Mouse (Mus musculus): ENCODE results near the gene Fam229a. TPM values are rescaled to one million over a fixed set of nuclear protein-coding genes. Genes with fewer than 3 reads are reported as not detected.
"Not testable (repeated sequence)": the region's sequence is repeated elsewhere in the genome, so short reads cannot be mapped to it uniquely, and the experiment has no call there.

Gene Fam229a
- polyA plus RNA-seq, 1 experiment from 2014 or later: not detected

- H3K9me3 ChIP-seq (ENCODE audit: control insufficient read depth, low read length); H3K27ac ChIP-seq (ENCODE audit: low read depth); H3K4me2 ChIP-seq (ENCODE audit: low read length); ATAC-seq (replicated peaks; ENCODE audit: low FRiP score, low TSS enrichment, low read depth); DNase-seq (ENCODE audit: low spot score); H3K4me3 ChIP-seq (ENCODE audit: low read depth, low read length); H3K4me1 ChIP-seq (replicated peaks; ENCODE audit: control insufficient read depth, insufficient read depth, low read length); H3K36me3 ChIP-seq (ENCODE audit: control insufficient read depth, insufficient read depth, low read length); H3K27me3 ChIP-seq (replicated peaks; ENCODE audit: control insufficient read depth, insufficient read depth, low read length); H3K9ac ChIP-seq (ENCODE audit: low read length): not testable (repeated sequence)
- 70% methylated on average over 2 of the region's 2 CpGs for WGBS
These were observed 33.7 kb upstream of the Fam229a start for GRCm38 (mm10) chr4:129457311-129457710.

GRCm38 (mm10) chr4:129459726-129460125 is 31.3 kb upstream of the Fam229a start:
- no peak for DNase-seq (ENCODE audit: low spot score)
- H3K4me3 ChIP-seq (ENCODE audit: low read depth, low read length): no peak overlapping the region
- H3K27ac ChIP-seq (ENCODE audit: low read depth): no peak overlapping the region
- H3K4me1 ChIP-seq (replicated peaks; ENCODE audit: control insufficient read depth, insufficient read depth, low read length): peaks cover 7% of the 10 kb centered on the region
- H3K9me3 ChIP-seq (ENCODE audit: control insufficient read depth, low read length): no peaks in the 10 kb centered on the region
- 88% methylated on average over 3 of the region's 3 CpGs for WGBS
- no peak overlapping the region for H3K9ac ChIP-seq (ENCODE audit: low read length)
- peaks cover 9% of the 10 kb centered on the region; the same call in 1 of the 2 replicates for H3K36me3 ChIP-seq (ENCODE audit: control insufficient read depth, insufficient read depth, low read length)
- H3K27me3 ChIP-seq (replicated peaks; ENCODE audit: control insufficient read depth, insufficient read depth, low read length): no peaks in the 10 kb centered on the region
- no peak overlapping the region for H3K4me2 ChIP-seq (ENCODE audit: low read length)
- ATAC-seq (replicated peaks; ENCODE audit: low FRiP score, low TSS enrichment, low read depth): no peak

- DNase-seq (ENCODE audit: low spot score) (no peak), ATAC-seq (replicated peaks; ENCODE audit: low FRiP score, low TSS enrichment, low read depth) (peak; percentile 48)
- H3K27me3 ChIP-seq (replicated peaks; ENCODE audit: control insufficient read depth, insufficient read depth, low read length): no peaks in the 10 kb centered on the region
- H3K4me2 ChIP-seq (ENCODE audit: low read length): peak overlapping the region; percentile 62
- H3K4me1 ChIP-seq (replicated peaks; ENCODE audit: control insufficient read depth, insufficient read depth, low read length): peaks cover 7% of the 10 kb centered on the region
- H3K9ac ChIP-seq (ENCODE audit: low read length): peak overlapping the region; percentile 63
- H3K4me3 ChIP-seq (ENCODE audit: low read depth, low read length): peak overlapping the region; percentile 91
- WGBS: 0% methylated on average over 4 of the region's 4 CpGs
- H3K27ac ChIP-seq (ENCODE audit: low read depth): peak overlapping the region; percentile 89
- H3K36me3 ChIP-seq (ENCODE audit: control insufficient read depth, insufficient read depth, low read length): peaks cover 19% of the 10 kb centered on the region
- H3K9me3 ChIP-seq (ENCODE audit: control insufficient read depth, low read length): no peaks in the 10 kb centered on the region
These were observed 30.2 kb upstream of the Fam229a start for GRCm38 (mm10) chr4:129460827-129461182.

- peaks cover 7% of the 10 kb centered on the region for H3K4me1 ChIP-seq (replicated peaks; ENCODE audit: control insufficient read depth, insufficient read depth, low read length)
- peak within 1 kb of the TSS; percentile 89 for H3K27ac ChIP-seq (ENCODE audit: low read depth)
- H3K9me3 ChIP-seq (ENCODE audit: control insufficient read depth, low read length): no peaks in the 10 kb centered on the region
- H3K9ac ChIP-seq (ENCODE audit: low read length): peak within 1 kb of the TSS; percentile 79
- ATAC-seq (replicated peaks; ENCODE audit: low FRiP score, low TSS enrichment, low read depth) (peak; percentile 98), DNase-seq (ENCODE audit: low spot score) (peak; percentile 100)
- peak within 1 kb of the TSS; percentile 91 for H3K4me3 ChIP-seq (ENCODE audit: low read depth, low read length)
- peak within 1 kb of the TSS; percentile 86 for H3K4me2 ChIP-seq (ENCODE audit: low read length)
- H3K36me3 ChIP-seq (ENCODE audit: control insufficient read depth, insufficient read depth, low read length): peaks cover 25% of the 10 kb centered on the region
- under 1% methylated on average over 43 of the region's 46 CpGs for whole genome bisulfite sequencing
- no peaks in the 10 kb centered on the region for H3K27me3 ChIP-seq (replicated peaks; ENCODE audit: control insufficient read depth, insufficient read depth, low read length)
These were observed 29.6 kb upstream of the Fam229a start, which contains the start of gene Bsdc1 for GRCm38 (mm10) chr4:129461183-129461960. Bsdc1 (plus strand) TSS chr4:129461581.

GRCm38 (mm10) chr4:129462118-129462517 is 28.9 kb upstream of the Fam229a start:
- H3K4me3 ChIP-seq (ENCODE audit: low read depth, low read length): peak overlapping the region; percentile 91
- 44% methylated on average over 3 of the region's 3 CpGs for WGBS
- H3K36me3 ChIP-seq (ENCODE audit: control insufficient read depth, insufficient read depth, low read length): peaks cover 33% of the 10 kb centered on the region
- H3K27ac ChIP-seq (ENCODE audit: low read depth): no peak overlapping the region
- DNase-seq (ENCODE audit: low spot score) (no peak), ATAC-seq (replicated peaks; ENCODE audit: low FRiP score, low TSS enrichment, low read depth) (no peak)
- H3K4me1 ChIP-seq (replicated peaks; ENCODE audit: control insufficient read depth, insufficient read depth, low read length): peaks cover 7% of the 10 kb centered on the region
- peak overlapping the region; percentile 86 for H3K4me2 ChIP-seq (ENCODE audit: low read length)
- H3K27me3 ChIP-seq (replicated peaks; ENCODE audit: control insufficient read depth, insufficient read depth, low read length): no peaks in the 10 kb centered on the region
- H3K9ac ChIP-seq (ENCODE audit: low read length): peak overlapping the region; percentile 79
- H3K9me3 ChIP-seq (ENCODE audit: control insufficient read depth, low read length): no peaks in the 10 kb centered on the region

DNA sequence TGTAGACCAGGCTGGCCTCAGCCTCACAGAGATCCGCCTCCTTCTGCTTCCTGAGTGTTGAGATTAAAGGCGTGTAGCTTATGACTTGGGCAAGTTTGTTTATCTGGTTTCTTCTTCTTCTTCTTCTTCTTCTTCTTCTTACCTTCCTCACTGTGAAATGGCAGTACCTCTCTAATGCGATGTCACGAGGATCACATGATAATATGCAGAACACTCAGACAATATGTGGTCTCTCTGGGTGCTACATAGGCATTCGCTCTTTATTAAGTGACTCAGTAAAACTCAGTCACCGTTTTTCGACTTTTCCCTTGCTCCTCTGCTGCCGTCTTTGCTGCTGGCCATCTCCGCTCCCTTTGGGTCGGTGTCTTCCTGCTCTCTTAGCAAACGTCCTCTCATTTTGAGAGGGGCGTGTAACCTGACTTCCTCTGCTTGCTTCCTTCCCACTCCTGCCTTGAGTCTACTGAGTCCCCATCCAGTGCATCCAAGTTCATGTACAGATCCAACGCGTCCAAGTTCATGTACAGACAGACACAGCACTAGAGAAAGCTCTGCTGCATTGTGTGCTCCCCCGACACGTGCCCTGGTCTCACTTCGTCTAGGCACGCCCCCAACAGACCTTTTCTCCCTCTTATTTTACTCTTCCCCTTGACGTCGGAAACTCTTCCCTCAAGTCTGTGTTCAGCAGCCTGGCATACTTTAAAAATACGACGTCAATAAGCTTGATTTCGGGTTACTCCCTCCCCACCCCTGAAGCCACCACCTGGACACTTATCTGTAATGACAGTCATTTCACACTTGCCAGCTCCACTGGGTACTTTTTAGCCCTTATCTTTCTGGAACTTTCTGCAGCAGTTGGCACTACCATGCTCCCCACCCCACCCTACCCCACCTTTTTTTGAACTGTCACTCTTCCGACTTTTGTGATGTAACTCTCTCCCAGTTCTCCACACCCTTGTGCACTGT is 27.6 kb upstream of the Fam229a start:
- Histone ChIP-seq H3K36me3 (ENCODE audit: control insufficient read depth, insufficient read depth, low read length) (peaks cover 45% of the 10 kb centered on the region), H3K9ac (ENCODE audit: low read length) (no peak overlapping the region), H3K4me2 (ENCODE audit: low read length) (no peak overlapping the region), H3K9me3 (ENCODE audit: control insufficient read depth, low read length) (no peaks in the 10 kb centered on the region), H3K4me1 (replicated peaks; ENCODE audit: control insufficient read depth, insufficient read depth, low read length) (peaks cover 7% of the 10 kb centered on the region), H3K27me3 (replicated peaks; ENCODE audit: control insufficient read depth, insufficient read depth, low read length) (no peaks in the 10 kb centered on the region), H3K27ac (ENCODE audit: low read depth) (no peak overlapping the region), H3K4me3 (ENCODE audit: low read depth, low read length) (no peak overlapping the region)
- DNase-seq (ENCODE audit: low spot score) (no peak), ATAC-seq (replicated peaks; ENCODE audit: low FRiP score, low TSS enrichment, low read depth) (no peak)
- WGBS: 89% methylated on average over 24 of the region's 24 CpGs

GRCm38 (mm10) chr4:129464286-129464815 is 26.6 kb upstream of the Fam229a start:
- no peak for ATAC-seq (replicated peaks; ENCODE audit: low FRiP score, low TSS enrichment, low read depth)
- Histone ChIP-seq H3K9ac (ENCODE audit: low read length) (no peak overlapping the region), H3K27ac (ENCODE audit: low read depth) (no peak overlapping the region), H3K4me3 (ENCODE audit: low read depth, low read length) (no peak overlapping the region), H3K36me3 (ENCODE audit: control insufficient read depth, insufficient read depth, low read length) (peaks cover 55% of the 10 kb centered on the region), H3K9me3 (ENCODE audit: control insufficient read depth, low read length) (no peaks in the 10 kb centered on the region), H3K27me3 (replicated peaks; ENCODE audit: control insufficient read depth, insufficient read depth, low read length) (no peaks in the 10 kb centered on the region), H3K4me1 (replicated peaks; ENCODE audit: control insufficient read depth, insufficient read depth, low read length) (peaks cover 7% of the 10 kb centered on the region), H3K4me2 (ENCODE audit: low read length) (no peak overlapping the region)
- no peak for DNase-seq (ENCODE audit: low spot score)
- 81% methylated on average over 4 of the region's 4 CpGs for WGBS

DNA sequence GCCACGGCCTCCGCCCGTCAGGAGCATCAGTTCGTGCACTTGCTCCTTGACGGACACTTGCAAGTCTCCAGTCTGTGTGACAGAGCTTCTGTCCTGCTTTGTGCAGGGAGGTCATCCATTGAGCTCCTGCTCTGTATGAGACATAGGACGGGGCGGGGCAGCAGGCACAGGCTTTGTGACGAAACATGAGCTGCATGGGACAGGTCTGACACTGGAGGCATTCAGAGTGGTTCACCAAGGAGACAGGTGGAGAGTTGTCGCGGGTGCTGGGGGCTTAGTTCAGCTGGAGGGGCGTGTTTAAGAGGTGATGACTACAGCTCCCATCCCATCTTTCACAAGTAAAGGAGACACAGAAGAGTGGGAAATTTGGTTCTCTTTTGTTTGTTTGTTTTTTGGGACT is 14.9 kb upstream of the Fam229a start:
- H3K36me3 ChIP-seq (ENCODE audit: control insufficient read depth, insufficient read depth, low read length): peaks cover 74% of the 10 kb centered on the region
- no peaks in the 10 kb centered on the region for H3K4me1 ChIP-seq (replicated peaks; ENCODE audit: control insufficient read depth, insufficient read depth, low read length)
- no peak overlapping the region for H3K27ac ChIP-seq (ENCODE audit: low read depth)
- 91% methylated on average over 11 of the region's 11 CpGs for WGBS
- ATAC-seq (replicated peaks; ENCODE audit: low FRiP score, low TSS enrichment, low read depth): no peak
- H3K27me3 ChIP-seq (replicated peaks; ENCODE audit: control insufficient read depth, insufficient read depth, low read length): no peaks in the 10 kb centered on the region
- no peak overlapping the region for H3K4me2 ChIP-seq (ENCODE audit: low read length)
- no peak for DNase-seq (ENCODE audit: low spot score)
- H3K4me3 ChIP-seq (ENCODE audit: low read depth, low read length): no peak overlapping the region
- no peak overlapping the region for H3K9ac ChIP-seq (ENCODE audit: low read length)
- H3K9me3 ChIP-seq (ENCODE audit: control insufficient read depth, low read length): no peaks in the 10 kb centered on the region
